In the genomic region with DNA sequence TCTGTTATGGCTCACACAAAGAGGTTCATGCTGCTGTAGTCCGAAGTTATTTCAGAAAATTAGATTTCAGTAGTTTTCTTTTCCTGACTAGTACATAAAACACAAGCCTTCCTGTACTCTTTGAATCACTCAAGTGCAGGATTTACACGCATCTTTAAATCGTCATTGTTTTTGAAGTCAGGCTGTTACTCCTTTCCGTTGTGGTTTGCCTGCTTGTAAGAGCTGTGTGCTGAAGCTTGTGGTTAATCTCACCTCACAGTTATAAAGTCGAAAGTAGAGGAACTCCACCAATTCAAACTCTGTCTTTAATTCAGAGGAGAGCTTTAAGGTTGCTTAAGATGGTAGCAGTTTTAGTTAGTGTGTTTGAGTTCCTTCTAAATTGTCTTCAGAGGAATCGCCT, we compare ENCODE assay signal across 8 mouse cellular contexts.
DNase-seq lines count a peak whose midpoint lies in the region; ATAC-seq and TF ChIP-seq lines count a peak whose summit lies in the region.

No protein-coding gene starts in this region.

- 0 out of 2 replicates have a peak, but pooled peaks cover 6% of the 10 kb centered on the region for H3K4me1 ChIP-seq in embryonic facial prominence, embryonic 13.5 days
- peaks cover 21% of the 10 kb centered on the region for H3K4me1 ChIP-seq in limb, embryonic 10.5 days

- H3K4me2 ChIP-seq in embryonic facial prominence, embryonic 13.5 days, result peak overlapping the region; percentile 78
- peak overlapping the region; percentile 72 for H3K4me2 ChIP-seq in myocyte (ENCODE audit: low read depth)

- peaks cover 4% of the 10 kb centered on the region; the same call in 1 of the 2 replicates for H3K27me3 ChIP-seq in embryonic facial prominence, embryonic 13.5 days
- H3K27me3 ChIP-seq in limb, embryonic 10.5 days (ENCODE audit: low read depth, poor library complexity, severe bottlenecking), result peaks cover 8% of the 10 kb centered on the region; the same call in 1 of the 2 replicates
- no peaks in the 10 kb centered on the region for H3K27me3 ChIP-seq in myocyte (ENCODE audit: control insufficient read depth, insufficient read depth, insufficient read length)

- peak overlapping the region; percentile 73; the same call in 1 of the 2 replicates for H3K9ac ChIP-seq in embryonic facial prominence, embryonic 13.5 days

- no peak for ATAC-seq in embryonic facial prominence, embryonic 13.5 days (ENCODE audit: insufficient number of reproducible peaks, insufficient read depth, low FRiP score, low TSS enrichment, low read depth)

- H3K4me3 ChIP-seq in embryonic facial prominence, embryonic 13.5 days, result peak overlapping the region; percentile 67
- H3K4me3 ChIP-seq in limb, embryonic 10.5 days, result peak overlapping the region; percentile 74
- H3K4me3 ChIP-seq in myocyte, result peak overlapping the region; percentile 51

- peaks cover 3% of the 10 kb centered on the region for H3K79me2 ChIP-seq in myocyte (ENCODE audit: control insufficient read depth, insufficient read depth)

- no peak for TF ChIP-seq POLR2A in myocyte (IDR thresholded peaks at IDR 0.05; ENCODE audit: insufficient read length, low read depth)

- no peaks in the 10 kb centered on the region for H3K36me3 ChIP-seq in embryonic facial prominence, embryonic 13.5 days
- no peaks in the 10 kb centered on the region for H3K36me3 ChIP-seq in limb, embryonic 10.5 days
- no peaks in the 10 kb centered on the region for H3K36me3 ChIP-seq in myocyte (ENCODE audit: control insufficient read depth, insufficient read depth)

- peak overlapping the region; percentile 3 for H3ac ChIP-seq in myocyte (ENCODE audit: control insufficient read depth, insufficient read length)

- peak; percentile 5 for DNase-seq in retina, embryonic 14.5 days (ENCODE audit: low spot score)
- no peak for DNase-seq in retina, postnatal 1 day
- no peak for DNase-seq in limb, embryonic 10.5 days (ENCODE audit: low spot score)
- no peak for DNase-seq in cerebellum, adult 9-10 months
- no peak for DNase-seq in frontal cortex, postnatal 14 days (ENCODE audit: low spot score in 2 of 2)
- no peak for DNase-seq in cerebellum, adult 8-10 months

- H3K9me3 ChIP-seq in embryonic facial prominence, embryonic 13.5 days, result no peaks in the 10 kb centered on the region
- no peaks in the 10 kb centered on the region for H3K9me3 ChIP-seq in limb, embryonic 10.5 days (replicated peaks)

- H3K27ac ChIP-seq in embryonic facial prominence, embryonic 13.5 days, result no peak overlapping the region
- no peak overlapping the region for H3K27ac ChIP-seq in limb, embryonic 10.5 days

- 25% methylated on average over 6 of the region's 6 CpGs for WGBS in embryonic facial prominence, embryonic 13.5 days
- 24% methylated on average over 6 of the region's 6 CpGs for WGBS in limb, embryonic 10.5 days

TF ChIP-seq in myocyte, 11 proteins besides CTCF, POLR2A, EP300 and RAD21:
- TF ChIP-seq REST (IDR thresholded peaks at IDR 0.05; ENCODE audit: insufficient read depth, insufficient read length) (no peak), USF1 (IDR thresholded peaks at IDR 0.05; ENCODE audit: low read depth) (no peak), TCF3 (IDR thresholded peaks at IDR 0.05; ENCODE audit: insufficient read length, low read depth) (no peak), POLR2AphosphoS2 (IDR thresholded peaks at IDR 0.05; ENCODE audit: insufficient read length, low read depth) (no peak), MYOG (IDR thresholded peaks at IDR 0.05; ENCODE audit: control insufficient read depth in 1 of 3, insufficient read depth in 1 of 3, insufficient read length in 2 of 3, low read depth in 2 of 3) (no peak), MAX (IDR thresholded peaks at IDR 0.05; ENCODE audit: low read depth) (no peak), SRF (IDR thresholded peaks at IDR 0.05; ENCODE audit: control insufficient read depth, insufficient read length, low read depth) (no peak), MYOD1 (IDR thresholded peaks at IDR 0.05; ENCODE audit: control insufficient read depth in 1 of 3, insufficient read length in 2 of 3, low read depth in 2 of 3) (no peak), CEBPB (IDR thresholded peaks at IDR 0.05; ENCODE audit: insufficient read depth, poor library complexity, severe bottlenecking) (no peak), E2F4 (IDR thresholded peaks at IDR 0.05; ENCODE audit: insufficient read depth) (no peak), TCF12 (IDR thresholded peaks at IDR 0.05; ENCODE audit: insufficient read depth, poor library complexity, severe bottlenecking) (no peak)
TF ChIP-seq in myocyte: peak in this region for 0.
